Mouse (Mus musculus) gastrocnemius, postnatal 4 days (tissue): ENCODE measurements at regions not wholly inside any gene's neighbourhood (a gene's known extent, or its start where the extent isn't known, plus 50 kb on each side); places are given as distances from the start of the nearest gene placed in this dataset.

Experiments
- DNase-seq, 2 experiments: peaks; one replicate each; pipeline ENCODE4 v3.0.0; 2021 to 2022; ENCODE audit warnings: low spot score in 2 of 2, mixed read lengths in 2 of 2

DNA sequence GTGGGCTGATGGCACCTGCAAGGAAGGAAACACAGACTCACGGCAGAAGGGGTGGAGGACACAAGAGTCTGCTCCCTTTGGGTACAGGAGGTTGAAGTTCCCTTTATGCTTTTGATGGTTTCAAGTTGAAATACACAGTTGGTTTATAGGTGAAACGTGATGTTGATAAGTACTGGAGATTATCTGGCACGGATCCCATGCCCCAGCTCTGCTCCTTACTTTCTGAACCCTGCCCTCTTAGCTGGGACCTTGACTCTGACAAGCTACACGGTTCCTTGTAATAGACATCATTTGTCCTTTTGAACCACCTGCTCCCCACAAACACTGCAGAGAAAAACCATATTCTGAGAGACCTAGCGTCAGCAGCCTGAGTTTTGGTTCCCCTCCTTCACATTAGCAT lies 363.4 kb upstream of the Dynlrb2 start:
- no peak for DNase-seq

DNA sequence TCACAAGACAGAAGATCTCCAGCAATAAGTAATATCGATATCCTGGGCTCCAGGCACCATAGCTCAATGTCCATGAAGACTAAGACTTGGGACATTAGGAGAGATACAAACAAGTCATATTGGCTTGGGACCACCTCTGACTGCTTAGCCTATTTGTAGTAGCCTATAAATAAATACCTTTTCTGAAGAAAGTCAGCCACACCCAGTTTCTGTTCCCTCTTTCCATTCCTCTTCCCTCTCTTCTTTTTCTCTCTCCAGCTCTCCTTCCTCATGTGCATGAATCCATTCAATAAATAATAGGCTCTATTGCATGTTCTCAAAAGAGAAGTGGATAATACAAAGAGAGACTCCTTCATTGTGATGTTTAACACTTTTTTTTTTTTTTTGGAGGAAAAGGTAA lies 364.8 kb upstream of the Dynlrb2 start:
- no peak for DNase-seq

DNA sequence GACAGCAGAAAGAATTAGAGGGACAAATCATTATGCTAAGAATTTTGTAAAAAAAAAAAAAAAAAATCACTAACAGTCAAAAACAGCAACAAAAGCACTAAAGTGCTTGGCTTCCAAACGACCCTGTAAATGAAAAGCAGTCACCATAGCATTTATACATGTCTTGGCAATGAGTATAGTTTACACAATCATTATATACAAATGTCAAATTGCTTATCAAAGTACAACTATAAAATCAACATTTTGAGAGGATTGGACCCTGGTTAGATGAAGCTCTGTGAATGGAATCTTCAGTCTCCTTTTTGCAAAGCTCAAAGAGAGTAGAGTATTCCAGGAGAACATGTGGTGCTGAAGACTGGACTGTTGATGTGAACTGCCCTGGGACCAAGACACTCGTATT lies 367.0 kb upstream of the Dynlrb2 start:
- DNase-seq, result no peak

DNA sequence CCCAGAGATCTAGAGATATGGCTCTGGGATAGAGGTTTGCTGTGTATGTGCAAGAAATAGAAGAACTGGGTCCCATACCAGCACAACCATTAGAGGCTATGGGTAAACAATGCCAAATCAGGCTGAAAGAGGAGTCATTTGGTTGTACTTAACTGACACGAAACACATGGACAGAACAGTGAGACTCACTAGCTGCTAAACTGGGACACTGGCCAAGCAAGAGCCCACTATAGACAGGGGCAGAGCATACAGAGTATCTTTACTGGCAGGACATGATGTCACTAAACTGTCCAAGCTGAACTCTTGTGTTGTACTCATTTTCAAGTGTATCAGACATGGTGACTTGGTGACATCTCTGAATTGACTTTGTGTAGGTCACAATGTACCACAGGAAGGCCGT lies 371.3 kb upstream of the Dynlrb2 start:
- no peak for DNase-seq

DNA sequence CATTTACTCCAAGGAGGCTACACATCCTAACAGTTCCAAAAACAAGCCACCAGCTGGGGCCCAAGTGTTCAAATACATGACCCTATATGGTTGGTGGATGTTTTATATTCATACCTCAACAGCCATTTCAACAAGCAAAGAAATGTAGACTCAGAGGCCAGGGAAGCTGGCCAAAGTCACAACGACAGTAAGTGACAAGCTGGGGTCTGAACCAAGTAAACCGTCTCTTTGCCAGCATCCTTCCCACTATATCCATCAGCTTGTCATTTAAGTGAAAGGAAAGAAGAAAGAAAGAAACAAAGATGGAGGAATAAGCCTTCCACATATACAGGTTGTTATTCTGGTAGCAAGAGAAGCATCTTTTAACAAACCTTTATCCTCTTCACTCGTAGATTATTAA lies 371.7 kb upstream of the Dynlrb2 start:
- no peak for DNase-seq

DNA sequence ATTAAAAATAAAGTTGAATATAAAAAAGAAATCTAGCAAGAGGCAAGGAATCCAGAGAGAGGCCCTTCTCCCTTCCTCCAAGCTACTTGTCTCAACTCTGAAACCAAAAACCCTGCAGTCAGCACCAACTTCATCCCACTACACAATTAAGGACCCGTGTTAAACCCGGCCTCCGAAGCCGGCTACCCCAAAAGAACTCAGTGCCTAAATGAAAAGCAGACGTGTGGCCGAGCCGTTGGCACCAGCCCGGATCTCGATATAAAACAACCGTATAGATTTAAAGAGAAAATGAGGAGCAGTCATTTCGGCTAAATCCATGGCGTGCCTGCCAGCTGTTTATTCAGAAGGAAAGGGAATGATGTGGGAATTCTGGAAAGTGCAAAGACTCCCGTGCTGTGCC lies 384.7 kb upstream of the Dynlrb2 start:
- no peak for DNase-seq

DNA sequence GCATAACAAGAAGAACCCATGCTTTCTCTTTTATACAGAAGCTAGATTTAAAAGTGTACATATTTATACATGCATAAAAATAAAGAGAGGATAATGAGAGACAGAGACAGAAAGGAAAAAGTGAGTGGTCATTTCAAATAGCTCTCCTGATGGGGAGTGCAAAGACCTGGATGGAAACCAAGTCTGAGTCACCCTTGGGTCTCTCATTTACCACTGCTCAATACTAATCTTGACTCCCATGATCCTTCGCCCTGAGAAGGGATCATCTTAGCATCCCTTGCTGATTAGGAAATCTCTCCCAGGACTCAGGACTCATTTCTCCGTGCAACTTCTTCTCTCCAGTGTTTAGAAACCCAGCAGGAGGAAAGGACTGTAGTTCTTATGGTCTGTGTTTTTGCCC lies 386.9 kb upstream of the Dynlrb2 start:
- no peak for DNase-seq

DNA sequence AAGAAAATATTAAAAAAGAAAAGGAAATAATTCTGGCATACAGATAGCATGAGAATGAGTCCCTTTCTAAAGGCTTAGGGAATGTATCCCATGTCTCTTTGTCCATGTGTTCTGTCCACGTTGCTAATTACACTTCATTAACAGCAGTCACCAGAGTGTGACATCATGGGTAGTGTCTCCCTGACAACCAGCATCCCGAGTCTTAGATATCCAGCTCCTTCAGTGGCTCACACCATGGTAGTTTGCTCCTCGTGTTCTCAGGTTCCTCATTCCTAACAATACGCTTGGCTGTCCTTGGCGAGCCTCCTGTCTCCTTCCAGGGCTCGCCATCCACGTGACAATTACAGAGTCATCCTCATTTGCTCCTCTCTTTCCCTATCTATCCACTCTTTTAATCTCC lies 388.1 kb upstream of the Dynlrb2 start:
- DNase-seq, result no peak

DNA sequence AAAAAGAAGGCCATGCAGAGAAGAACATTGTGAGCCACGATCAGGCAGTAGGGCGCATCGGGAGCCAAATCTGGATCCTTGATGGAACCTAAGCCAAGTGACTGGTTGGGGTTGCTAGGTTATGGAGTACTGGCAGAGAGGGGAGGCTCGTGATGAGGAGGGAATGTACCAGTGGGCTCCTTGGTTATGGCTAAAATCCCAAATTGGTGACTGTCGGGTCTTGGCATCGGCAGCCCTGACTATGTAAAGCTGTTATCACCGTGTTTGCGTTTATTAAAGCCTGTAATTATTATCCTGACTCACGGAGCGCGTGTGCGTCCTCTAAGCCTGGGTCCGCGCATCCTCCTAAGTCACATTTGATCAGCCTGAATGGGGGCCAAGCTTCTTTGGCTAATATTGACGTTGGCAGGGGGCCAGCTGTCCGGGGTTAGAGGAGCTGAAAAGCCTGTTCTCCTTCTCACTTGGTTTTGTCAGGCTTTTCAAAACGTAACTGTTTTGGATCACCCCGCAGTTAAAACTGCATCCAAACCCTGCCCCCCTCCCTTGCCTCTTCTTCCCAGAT lies 388.9 kb upstream of the Dynlrb2 start:
- peak; percentile 58 to 69 for DNase-seq

DNA sequence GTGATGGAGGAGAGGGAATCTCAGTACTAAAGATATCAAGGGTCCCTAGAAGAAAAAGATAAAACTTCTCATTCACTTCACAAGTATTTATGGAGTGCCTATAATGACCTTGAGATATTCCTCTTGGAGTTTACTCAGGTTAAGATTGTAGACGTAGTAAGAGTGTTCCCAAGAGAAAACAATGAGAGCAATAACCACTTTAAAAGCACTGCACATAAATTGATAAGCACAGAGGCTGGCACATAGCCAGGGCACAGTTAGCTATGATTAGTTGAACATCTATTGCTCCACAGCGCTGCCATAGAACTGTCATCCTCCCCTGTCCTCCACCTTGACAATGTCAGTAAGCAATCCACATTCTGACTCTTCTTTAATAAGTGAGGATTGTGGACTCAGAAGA lies 389.8 kb upstream of the Dynlrb2 start:
- DNase-seq, result no peak

DNA sequence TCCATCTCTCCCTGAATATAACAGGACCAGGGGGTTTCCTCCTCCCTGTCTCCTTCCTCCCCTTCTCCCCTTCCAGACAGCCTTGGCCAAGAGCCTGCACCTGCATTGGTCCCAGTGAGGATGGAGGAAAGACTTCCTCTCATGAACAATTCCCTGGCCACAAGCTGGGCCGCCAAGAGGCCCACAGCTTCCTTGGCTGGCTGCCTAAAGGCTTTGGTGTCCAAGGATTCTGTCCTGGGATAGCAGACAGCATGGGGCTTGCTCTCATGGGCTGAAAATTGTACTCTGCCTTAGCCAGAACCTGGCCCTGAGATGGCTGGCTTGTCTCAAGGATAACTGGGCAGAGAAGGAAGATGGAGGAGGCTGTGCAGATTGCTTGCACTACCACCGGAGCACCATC lies 390.3 kb upstream of the Dynlrb2 start:
- DNase-seq, result peak in 1 of 2 experiments; percentile 43

DNA sequence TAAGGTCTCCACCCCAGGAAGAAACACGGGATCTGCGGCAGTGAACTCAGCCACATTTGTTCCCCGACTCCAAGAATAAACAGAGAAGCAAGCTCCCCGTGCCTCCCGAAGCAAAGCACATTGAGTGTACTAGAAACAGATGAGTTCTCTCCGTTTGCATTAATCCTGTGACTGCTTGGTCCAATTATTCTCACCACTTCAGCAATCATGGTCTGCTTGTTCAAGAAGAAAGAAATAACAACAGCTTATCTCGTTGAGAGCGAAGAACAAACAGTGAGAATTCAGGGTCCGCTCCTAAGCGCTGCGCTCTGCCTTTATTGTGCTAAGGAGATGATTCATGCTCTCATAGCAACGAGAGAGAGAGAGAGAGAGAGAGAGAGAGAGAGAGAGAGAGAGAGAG lies 393.6 kb upstream of the Dynlrb2 start:
- DNase-seq, result no peak

DNA sequence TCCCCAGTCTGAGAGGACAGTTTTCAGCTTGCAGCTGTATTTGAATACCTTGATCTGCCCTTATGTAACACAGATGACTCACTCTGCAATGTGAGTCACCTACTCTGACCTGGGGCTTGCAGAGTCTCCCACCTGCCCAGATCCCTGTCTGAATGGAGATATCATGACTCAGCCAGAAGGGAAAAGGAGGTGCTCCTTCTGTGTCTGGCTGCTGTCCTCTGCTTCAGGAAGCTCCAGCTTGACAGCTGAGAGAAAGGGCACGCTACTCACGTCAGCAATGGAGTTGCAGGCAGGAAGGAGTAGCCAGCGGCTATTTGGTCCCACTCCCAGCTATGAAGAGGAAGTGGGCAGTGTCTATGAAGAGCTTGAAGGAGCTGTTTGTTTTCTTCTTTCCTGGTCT lies 389.1 kb upstream of the Maf start:
- no peak for DNase-seq

DNA sequence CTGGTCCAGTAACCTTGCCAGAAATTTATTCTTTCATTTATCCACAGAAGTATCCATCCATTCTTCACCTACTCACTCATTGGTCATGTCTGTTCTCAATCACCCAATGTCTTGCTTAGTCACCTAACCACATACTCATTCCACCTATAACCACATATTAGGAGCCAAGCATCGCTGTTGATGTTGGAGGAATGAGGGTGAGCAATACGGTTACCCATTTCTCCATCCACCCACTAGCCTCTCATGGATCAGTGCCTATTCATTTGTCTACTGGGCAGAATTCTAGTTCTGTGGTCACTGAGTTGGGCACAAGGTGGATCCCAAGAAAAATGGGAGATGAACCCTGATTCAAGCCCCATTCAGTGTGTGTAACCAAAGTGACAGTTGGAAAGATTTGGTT lies 375.6 kb upstream of the Maf start:
- DNase-seq, result no peak

DNA sequence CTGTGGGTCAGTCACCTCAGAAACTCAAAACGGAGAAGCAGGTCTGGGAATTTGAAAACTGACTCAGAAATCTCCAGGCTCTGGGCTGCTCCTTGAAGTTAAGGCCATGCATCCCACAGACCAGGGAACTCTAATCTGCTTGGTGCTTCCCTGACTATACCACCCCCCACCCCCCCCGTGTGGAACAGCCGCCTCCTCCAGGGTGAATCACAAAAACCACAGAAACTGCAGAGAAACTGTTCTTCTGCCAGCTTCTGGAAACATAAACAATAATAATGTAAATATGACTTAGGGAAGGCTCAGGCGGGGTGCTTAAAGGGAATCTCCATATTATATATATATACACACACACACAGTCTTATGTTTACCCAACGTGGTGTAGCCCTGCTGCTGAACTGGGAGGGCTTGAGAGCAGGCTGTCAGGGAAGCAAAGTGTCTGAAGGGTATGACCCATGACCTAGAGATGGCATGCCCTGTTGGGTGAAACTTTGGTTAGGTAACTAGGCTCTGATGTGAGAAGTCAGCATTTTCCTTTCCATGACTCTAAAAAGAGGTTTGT lies 371.3 kb upstream of the Maf start:
- DNase-seq, result no peak

DNA sequence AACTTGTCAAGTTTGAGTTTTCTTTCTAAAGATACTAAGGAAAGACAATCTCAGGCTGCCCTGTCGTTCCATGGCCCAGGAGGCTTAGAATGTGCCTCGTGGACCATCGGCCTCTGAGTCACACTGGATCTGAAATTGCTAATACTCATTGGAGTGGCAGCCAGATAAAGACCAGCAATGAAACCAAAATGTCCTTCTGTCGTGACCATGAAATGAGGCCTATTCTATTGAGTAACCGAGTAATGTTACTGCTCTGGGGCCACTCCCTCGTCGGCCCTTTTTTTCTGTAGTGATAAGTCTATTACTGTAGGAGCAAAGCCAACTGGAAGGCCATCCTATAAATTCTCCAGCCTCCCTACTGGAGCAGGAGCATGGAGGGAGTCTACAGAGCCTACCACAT lies 363.9 kb upstream of the Maf start:
- no peak for DNase-seq

DNA sequence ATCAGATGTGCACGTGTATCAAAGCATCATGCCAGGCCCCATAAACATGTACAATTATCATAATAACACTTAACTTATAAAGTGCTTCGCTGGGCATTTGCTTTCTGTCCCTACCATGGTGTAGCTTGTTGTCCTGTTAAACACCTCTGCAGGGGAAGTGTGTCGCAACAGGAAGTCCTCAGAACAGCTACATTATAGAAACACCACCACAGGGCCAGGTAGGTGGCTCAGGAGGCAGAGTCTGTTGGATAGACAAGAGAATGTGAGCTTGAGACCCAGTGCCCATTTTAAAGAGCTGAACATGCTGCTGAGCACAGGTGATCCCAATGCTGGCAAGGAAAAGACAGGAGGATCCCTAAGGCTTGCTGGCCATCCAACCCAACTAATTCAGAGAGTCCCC lies 361.9 kb upstream of the Maf start:
- DNase-seq, result no peak

DNA sequence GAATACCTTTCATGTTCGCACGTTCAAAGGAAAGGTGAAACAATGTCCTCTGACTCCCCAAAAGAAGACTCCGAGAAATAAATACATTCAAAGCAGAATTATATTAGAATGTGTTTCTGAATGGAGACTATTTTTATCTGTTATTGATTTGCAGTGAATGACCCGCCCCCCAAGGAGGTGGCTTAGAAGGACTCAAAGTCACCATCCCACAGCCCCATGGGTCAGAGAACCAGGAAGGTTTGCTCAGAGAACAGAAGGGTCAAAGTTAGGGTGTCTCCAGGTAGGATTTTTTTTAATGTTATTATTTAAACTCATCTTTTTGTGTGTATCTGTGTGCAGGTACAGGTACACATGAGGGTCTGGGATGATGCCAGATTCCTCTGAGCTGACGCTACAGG lies 360.4 kb upstream of the Maf start:
- DNase-seq, result no peak

DNA sequence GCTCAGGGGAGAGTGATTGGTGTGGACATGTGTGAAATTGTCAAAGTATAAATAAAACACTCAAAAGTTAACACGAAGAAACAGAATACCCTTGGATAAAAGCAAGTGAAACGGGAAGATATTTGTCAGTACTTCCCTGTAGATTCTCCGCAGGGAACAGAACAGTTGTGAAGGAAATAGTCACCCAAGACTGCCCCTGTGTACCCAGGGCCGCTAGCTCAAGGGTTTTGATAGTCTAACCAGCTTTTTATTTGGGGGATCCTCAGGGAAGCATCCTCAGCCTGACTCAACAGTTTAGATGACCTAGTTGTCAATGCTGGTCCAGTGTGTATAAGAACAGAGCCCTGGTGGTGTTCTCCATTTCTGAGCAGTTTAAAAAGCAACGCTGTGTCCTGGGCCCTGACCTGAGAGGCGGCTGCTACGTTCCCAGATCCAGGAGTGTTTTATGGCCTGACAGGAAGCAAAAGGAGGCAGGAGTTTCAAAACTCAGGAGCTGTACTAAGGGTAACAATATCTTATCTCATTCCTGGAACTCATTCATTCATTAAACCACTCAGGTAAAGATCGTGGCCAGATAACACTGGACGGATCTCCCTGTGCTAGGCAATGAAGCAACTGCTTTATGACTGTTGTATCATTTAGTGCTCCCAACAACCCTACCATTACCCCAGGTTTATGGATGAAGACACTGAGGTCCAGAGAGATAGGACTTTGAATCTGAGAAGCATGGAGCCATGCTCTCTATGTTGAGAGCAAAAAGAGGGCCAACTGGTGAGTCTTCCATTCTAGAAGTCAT lies 359.8 kb upstream of the Maf start:
- DNase-seq, result no peak

DNA sequence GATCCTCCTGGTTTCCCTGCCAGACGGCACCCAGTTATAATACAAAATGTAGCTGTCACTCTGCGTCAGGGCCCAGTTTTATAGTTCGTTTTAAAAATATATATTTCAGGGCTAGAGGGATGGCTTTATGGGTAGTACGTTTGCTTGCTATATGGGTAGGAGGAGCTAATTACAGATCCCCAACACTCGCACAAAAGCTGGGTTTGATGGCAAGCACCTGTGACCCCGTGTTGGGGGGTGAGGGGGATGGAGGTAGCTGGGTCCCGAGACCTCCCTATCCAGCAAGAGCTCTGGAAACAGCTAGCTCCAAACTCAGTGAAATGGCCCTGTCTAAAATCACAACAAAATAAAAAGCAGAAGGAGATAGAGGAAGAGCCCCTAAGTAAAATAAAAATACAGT lies 358.3 kb upstream of the Maf start:
- no peak for DNase-seq

DNA sequence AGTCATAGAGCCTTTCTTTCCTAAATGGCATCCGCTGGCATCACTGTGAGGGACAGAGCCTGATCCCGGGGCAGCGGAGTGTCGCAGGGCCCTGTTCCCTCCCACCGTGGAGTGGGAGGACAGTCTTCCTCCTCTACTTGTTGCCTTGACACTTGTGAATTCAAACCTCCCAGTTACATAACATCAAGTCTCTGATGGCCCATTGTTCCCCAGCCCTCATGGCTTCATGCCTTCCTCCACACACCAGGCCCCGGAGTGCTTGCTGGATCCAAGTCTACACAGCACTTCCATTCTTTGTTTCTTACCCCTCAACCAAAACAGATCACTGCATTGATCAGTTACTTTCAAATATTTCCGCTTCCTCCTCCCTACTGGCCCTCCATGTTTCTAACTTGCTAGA lies 357.7 kb upstream of the Maf start:
- no peak for DNase-seq

DNA sequence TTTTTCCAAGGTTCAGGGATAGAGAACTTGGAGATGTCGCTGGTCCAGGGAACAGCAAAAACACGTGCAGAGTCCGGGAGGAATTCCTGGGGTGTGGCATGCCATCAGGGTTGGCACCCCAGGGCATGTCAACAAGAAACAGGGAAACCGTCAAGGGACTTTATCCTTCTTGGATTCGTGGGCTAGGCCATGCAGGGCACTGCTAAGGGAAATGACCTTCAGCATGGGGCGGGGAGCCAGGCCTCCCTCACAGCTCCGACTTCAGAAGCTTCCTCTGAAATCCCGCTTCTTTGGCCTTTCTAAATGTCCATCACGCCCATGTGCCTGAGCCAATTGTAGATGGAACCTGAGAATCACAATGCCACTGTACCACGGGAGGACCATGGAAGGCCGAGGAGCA lies 357.0 kb upstream of the Maf start:
- DNase-seq, result no peak

DNA sequence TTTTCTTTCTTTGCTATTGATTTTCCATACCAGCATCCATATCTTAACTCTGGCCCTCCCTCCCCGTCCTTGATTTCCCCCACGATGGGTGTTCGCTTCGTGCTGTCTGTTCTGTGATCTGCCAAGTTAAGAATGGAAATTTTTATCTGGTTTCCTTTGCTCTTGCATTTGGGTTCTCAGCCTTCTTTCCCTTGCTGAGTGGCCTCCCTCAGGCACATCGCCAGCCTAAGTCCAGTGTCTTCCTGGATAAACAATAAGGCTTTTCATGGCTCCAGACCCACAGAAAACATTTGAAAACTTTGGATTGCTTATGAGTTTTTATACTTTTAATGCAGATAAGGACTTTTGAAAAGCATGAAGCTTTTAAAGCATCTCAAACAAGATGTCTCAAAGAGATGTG lies 355.9 kb upstream of the Maf start:
- DNase-seq, result no peak
